Mouse (Mus musculus) neural tube, embryonic 15.5 days (tissue): ENCODE measurements around the gene Rcn1. TPM values are rescaled to one million over a fixed set of nuclear protein-coding genes. Genes with fewer than 3 reads are reported as not detected.

Experiments
- ATAC-seq: fragments of 200-750 bp; cut with Nextera tagmentation; 2 replicates; pipeline ENCODE4 v1.8.0; 2017; ENCODE audit warnings: mild to moderate bottlenecking, moderate TSS enrichment, moderate library complexity; ENCODE audit not compliant: low FRiP score
- H3K27ac ChIP-seq: fragments of 300-500 bp; sonication (generic); replicated peaks from 2 replicates; pipeline ENCODE4 v1.5.1; 2015; ENCODE audit warnings: mild to moderate bottlenecking, inconsistent platforms
- H3K27me3 ChIP-seq: fragments of 300-500 bp; sonication (generic); replicated peaks from 2 replicates; pipeline ENCODE4 v1.6.1; 2015; ENCODE audit warnings: inconsistent platforms
- H3K36me3 ChIP-seq: fragments of 300-500 bp; sonication (generic); 2 replicates; pipeline ENCODE4 v1.6.1; 2015; ENCODE audit warnings: inconsistent platforms
- H3K4me1 ChIP-seq: fragments of 300-500 bp; sonication (generic); 2 replicates; pipeline ENCODE4 v1.6.1; 2015; ENCODE audit warnings: inconsistent platforms
- H3K4me2 ChIP-seq: fragments of 300-500 bp; sonication (generic); 2 replicates; pipeline ENCODE4 v1.6.1; 2015; ENCODE audit warnings: inconsistent platforms, mild to moderate bottlenecking, moderate library complexity
- H3K4me3 ChIP-seq: fragments of 300-500 bp; sonication (generic); replicated peaks from 2 replicates; pipeline ENCODE4 v1.5.1; 2015; ENCODE audit warnings: mild to moderate bottlenecking, inconsistent platforms
- H3K9ac ChIP-seq: fragments of 300-500 bp; sonication (generic); replicated peaks from 2 replicates; pipeline ENCODE4 v1.6.1; 2015; ENCODE audit warnings: mild to moderate bottlenecking, inconsistent platforms
- H3K9me3 ChIP-seq: fragments of 300-500 bp; sonication (generic); replicated peaks from 2 replicates; pipeline ENCODE4 v1.6.1; 2016; ENCODE audit warnings: inconsistent platforms
- WGBS: fragments of 180-500 bp; shearing (Covaris S2); methylation state at CpG from one replicate; pipeline ENCODE4 v1.1.7; 2015; ENCODE audit warnings: mixed read lengths; 5-methylcytosine and 5-hydroxymethylcytosine counted together
- polyA plus RNA-seq: library from polyadenylated mRNA; unstranded; fragments of >200 nt; fragmentation: Nextera tagmentation; extraction: Ambion mirVana; gene quantifications from 2 replicates; pipeline ENCODE4 v1.2.1, GENCODE M21; 2015

Gene Rcn1
- polyA plus RNA-seq, 1 experiment from 2014 or later, result 73.5 TPM

- H3K4me1 ChIP-seq, result peaks cover 27% of the 10 kb centered on the region
- no peak overlapping the region for H3K4me2 ChIP-seq
- H3K27me3 ChIP-seq, result peaks cover 6% of the 10 kb centered on the region; the same call in 1 of the 2 replicates
- H3K4me3 ChIP-seq, result no peak overlapping the region
- ATAC-seq, result no peak
- H3K27ac ChIP-seq, result no peak overlapping the region
- no peak overlapping the region for H3K9ac ChIP-seq
- no peaks in the 10 kb centered on the region for H3K36me3 ChIP-seq
- WGBS, result 5% methylated on average over 12 of the region's 12 CpGs
- H3K9me3 ChIP-seq, result no peaks in the 10 kb centered on the region
Measured at GRCm38 (mm10) chr2:105336314-105337027, 62.6 kb downstream of the Rcn1 start.

Other genes starting within 250 kb of the Rcn1 start
- 0.14 and 0.34 TPM in 2 replicates for gene Them7, start 175.0 kb downstream of the Rcn1 start, polyA plus RNA-seq